Mouse (Mus musculus) retina, embryonic 14.5 days (tissue): ENCODE results near the gene 4930404H24Rik.

Experiments used
- DNase-seq: peaks from one replicate; pipeline ENCODE4 v3.0.0-alpha.2; 2015; ENCODE audit warnings: low spot score

4930404H24Rik gene

DNA sequence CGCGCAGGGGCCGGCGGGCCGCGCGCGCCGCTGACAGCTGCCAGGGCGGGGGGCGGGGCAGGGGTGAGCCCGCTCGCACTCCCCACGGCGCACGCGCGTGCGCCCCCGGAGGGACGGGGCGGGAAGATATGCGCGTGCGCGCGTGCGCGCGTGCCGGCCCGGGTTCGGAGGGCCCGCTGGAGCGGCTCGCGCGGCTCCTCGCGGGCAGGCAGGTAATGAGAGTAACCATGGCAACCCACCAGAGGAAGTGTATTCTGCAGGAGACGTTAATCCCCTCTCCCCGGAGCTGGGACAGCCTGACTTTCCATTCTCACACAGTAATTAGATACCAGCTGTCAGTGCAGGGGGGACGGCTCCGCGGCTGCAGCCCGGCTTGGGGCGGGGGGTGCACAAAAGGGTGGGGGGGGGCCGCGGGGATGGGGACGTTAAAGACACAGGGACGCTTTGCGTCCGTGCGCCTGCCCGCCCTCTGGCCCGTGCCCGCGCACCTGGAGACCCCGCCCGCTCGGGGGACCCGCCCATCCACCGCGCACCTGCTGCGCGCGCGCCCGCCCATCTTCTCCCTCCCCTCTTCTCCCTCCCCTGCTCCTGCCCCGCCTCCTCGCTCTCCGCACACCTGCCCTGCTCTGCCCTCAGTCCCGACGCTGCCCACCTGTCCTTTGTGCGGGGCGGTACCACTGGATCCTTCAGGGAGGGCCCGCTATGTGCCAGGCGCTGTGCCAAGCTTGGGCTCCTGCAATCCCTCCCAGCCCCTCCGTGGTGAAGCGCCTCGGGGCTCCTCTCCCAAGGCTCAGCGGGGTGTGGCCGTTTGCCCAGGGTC, at the start of gene 4930404H24Rik:
Gene 4930404H24Rik (plus strand): TSS at position 218 of the 820 bp plus-strand sequence.
- DNase-seq: peak; percentile 88

DNA sequence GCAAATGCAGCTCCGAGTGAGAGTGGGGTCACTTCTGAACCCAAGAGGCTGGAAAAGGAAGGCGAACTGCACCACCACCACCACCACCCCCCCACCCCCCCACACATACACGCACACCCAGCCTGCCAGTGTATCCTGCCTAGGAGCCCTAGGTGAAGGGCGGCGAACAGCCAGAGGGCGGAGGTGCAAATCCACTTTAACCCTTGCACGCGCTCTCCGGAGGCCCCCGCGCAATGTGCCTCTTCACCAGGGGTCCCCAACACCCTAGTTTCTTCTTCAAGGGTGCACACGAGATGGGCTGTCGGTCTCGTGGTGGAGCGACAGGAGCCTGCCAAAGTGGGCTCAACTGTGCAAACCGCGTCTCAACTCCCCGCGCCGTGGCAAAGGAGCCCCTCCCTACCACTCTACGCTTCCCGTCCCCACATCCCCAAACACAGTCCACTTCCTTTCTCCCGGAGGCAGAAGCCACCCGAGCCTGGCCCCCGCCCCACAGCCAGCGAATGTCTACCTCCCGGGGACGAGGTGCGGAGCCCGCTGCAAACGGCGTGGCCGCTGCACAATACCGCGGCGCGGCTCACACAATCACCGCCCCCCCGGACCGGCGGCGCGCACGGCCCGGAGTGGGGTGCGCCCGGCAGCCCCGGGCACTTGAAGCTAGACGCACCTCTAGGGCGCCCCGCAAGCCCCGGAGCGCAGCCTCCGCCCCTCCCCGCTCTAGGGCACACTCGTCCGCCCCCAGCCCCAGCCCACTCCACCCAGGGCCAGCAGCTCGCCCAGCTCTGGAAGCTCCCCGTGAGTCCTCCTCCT, 49.0 kb upstream of the 4930404H24Rik start:
- DNase-seq: no peak

- peak; percentile 75 for DNase-seq
Observed at GRCm38 (mm10) chr2:153444254-153445136, 48.1 kb upstream of the 4930404H24Rik start.

DNA sequence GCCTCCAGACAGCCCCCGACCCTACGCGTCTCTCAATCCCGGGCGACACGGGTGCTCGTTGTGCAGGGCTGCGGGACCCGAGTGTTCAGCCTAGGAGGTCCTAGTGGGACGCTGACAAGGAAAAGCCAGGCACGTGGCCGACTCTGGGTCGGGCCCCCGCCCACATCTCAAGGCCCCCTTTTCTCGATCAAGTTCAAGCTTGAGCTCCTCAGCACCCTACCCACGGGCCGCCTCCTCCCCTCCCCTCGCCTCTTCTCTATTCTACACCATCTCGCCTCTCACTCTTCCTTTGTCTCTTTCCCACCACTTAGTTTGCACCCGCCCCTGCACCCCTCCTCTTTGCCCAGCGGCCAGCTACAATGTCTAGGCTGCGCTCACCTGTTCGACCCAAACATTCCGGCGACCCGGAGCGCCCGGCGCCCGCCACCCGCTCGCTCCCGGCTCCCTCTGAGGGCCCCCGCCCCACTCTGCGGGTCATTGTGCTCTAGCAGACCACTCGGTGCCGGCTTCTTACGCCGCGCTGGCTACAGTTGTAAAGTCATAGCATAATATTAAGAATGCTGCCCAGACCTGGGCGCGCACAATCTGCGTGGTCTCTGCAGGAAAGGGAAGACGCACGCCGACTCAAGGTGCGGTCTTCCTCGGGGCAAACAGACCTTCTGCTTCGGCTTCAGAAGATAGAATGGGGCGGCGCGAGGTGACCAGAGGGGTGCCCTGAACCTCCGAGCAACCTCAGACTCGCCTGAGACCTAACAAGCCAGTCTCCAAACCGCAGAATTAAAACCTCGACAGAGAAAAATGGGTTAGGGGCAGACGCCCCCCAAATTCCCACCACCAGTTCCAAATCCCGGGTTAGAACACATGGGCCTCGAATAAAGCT, 47.2 kb upstream of the 4930404H24Rik start:
- peak; percentile 66 for DNase-seq

- DNase-seq: peak; percentile 90
Observed at GRCm38 (mm10) chr2:153446017-153446408, 46.6 kb upstream of the 4930404H24Rik start.

GRCm38 (mm10) chr2:153446476-153446875, 46.1 kb upstream of the 4930404H24Rik start:
- no peak for DNase-seq

DNA sequence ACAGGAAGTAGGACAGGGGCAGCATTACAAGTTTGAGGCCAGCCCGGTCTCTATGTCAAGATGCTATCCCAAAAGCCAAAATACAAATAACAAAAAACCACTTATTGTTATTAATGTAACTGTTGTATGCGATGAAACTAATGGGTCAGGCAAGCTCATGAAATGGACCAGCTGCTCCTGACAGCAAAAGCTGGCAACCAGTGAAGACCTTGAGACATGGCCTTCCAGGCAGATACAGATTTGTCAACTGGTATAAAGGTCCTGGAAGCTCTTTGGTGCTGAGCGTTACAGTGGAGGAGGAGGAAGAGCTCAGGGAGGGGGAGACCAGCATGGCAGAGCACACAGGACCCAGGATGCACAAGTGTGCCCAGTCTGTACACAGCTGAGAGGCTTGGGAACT, 44.9 kb upstream of the 4930404H24Rik start:
- DNase-seq: no peak

GRCm38 (mm10) chr2:153448519-153448918, 44.1 kb upstream of the 4930404H24Rik start:
- DNase-seq: no peak

DNA sequence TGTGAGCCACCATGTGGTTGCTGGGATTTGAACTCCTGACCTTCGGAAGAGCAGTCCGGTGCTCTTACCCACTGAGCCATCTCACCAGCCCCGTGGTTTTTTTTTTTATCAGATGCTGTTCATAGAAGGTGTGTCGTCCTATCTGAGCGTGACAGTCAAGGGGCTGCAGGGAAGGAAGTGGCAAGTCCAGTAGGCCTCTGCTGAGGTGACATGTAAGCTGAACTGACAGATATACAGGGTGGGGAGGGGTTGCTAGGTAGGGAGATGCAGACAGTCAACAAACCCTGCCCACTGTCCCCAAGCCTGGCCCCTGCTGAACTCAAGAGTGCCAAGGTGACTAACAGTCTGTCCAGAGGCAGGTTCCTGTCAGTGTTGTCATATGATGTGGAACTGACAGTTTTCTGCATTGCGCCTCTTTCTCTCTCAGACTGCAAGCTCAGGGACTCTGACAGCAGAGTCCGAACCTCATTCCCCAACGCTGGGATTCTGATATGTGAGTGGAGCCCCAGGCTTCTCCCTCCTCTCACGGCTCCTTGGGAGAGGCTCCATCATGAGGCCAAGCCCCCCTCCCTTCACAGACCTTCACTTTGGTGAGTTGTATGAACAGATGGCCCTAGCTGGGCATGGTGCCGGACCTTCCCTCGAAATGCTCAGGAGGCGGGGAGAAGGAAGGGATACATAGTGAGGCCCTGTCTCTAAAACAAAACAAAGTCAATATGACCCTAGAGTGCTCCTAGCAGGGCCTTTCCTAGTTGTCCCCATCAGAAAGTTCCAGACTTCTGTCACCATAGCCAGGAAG, 38.4 kb upstream of the 4930404H24Rik start:
- DNase-seq: no peak

DNA sequence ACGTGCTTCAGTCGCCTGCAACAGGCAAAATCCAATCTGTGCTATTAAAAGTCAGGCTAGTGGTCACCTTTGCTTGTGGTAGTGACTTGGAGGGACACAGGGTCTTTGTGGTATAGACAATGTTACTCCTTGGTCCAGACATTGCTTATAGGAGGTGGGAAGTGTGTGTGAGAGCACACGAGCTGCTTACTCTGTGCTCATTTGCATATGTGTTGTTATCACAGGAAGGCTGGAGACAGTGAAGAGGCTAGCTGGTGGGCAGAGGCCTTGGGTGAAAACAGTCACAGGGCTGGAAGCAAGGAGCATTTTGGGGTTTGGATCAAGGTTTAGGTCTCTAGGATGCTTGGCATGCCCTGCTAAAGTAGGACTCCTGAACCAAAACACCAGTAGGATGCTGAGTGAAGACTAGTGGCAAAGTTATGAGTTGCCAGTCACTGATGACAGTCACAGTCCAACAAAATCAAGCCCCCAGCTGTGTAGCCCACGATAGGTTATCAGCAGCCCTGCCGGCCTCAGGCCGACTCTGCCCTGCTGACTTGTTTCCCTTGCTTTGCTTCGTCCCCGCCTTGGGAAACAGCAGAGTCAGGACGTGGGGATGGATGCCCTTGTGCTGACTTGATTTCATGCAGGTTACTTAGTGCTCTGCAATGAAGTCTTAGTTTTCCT, 37.6 kb upstream of the 4930404H24Rik start:
- no peak for DNase-seq

- DNase-seq: peak; percentile 46
Observed at GRCm38 (mm10) chr2:153457467-153457866, 35.1 kb upstream of the 4930404H24Rik start.

DNA sequence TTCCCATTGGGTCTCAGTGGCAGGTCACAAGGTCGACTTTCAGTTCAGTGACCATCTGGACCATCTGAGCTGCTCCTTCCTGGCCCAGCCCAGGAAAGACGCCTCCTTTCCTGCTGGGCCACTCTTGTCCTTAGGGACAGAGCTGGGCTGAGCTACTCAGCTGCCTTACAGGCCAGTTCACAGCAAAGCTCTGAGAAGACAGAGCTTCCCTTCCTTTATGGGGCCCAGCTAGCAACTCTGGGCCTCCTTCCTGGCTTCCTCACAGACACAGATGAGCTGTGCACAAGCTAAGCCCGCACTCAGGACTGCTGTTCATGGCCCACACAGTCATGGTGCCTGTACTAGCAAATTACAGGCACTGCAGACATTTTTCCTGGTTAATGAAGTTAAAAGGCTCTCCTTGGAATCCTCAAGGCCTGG, 34.6 kb upstream of the 4930404H24Rik start:
- peak; percentile 38 for DNase-seq

GRCm38 (mm10) chr2:153463257-153463656, 29.3 kb upstream of the 4930404H24Rik start:
- no peak for DNase-seq

DNA sequence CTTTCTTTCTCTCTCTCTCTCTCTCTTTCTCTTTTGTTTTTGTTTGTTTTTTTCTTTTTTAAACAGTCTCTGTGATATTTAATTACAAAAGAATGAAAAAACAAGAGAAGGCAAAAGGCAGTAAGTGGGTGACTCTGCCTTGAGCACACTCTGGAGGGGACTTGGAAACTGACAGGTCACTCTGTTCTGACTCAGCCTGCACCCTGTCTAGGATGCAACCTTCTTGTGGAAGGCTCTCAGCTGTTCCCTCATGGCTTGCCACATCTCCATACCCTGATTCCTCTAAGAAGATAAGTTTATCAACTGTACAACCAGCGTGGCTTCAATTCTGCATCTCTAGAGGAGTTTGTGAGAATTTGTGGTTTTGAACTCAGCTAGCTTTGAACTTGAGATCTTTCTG, 25.2 kb upstream of the 4930404H24Rik start:
- no peak for DNase-seq

- DNase-seq: no peak
Observed at GRCm38 (mm10) chr2:153469317-153469716, 23.3 kb upstream of the 4930404H24Rik start.

DNA sequence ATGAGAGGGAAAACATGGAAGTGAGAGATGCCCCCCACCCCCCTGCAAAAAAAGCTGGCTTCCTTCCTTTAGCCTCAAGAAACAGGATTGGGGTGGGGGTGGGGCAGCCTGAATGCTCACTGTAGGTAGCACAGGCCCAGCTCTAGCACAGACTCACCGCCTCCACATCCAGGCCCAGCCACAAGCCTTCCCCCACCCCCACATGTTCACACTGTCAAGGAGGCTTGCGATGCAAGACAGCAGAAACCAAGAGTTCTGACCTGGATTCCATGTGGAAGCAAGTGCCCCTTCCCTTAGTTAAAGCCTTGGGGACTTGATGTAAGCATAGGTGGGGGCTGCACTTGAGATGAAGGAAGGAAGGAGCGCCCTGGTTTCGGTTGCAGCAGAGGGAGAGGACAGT, 22.8 kb upstream of the 4930404H24Rik start:
- no peak for DNase-seq

DNA sequence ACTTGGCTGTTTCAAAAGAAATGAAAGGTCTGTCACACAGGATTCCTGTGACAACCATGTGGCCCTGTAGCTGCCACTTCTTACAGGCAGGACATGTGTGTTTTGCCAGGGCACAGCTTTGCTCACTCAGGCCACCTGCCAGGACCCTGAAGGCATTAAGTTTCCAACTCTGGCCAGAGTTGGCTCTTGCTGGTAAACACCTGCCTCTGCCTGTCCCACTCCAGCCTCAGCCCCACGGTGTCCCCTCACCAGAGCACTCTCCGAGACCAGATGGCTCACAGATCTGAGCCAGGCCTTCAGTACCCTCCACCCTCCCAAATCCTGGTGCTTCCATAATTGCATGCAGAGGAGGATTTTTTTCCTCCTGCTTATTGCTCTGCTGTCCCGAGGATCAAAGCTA, 21.6 kb upstream of the 4930404H24Rik start:
- no peak for DNase-seq

DNA sequence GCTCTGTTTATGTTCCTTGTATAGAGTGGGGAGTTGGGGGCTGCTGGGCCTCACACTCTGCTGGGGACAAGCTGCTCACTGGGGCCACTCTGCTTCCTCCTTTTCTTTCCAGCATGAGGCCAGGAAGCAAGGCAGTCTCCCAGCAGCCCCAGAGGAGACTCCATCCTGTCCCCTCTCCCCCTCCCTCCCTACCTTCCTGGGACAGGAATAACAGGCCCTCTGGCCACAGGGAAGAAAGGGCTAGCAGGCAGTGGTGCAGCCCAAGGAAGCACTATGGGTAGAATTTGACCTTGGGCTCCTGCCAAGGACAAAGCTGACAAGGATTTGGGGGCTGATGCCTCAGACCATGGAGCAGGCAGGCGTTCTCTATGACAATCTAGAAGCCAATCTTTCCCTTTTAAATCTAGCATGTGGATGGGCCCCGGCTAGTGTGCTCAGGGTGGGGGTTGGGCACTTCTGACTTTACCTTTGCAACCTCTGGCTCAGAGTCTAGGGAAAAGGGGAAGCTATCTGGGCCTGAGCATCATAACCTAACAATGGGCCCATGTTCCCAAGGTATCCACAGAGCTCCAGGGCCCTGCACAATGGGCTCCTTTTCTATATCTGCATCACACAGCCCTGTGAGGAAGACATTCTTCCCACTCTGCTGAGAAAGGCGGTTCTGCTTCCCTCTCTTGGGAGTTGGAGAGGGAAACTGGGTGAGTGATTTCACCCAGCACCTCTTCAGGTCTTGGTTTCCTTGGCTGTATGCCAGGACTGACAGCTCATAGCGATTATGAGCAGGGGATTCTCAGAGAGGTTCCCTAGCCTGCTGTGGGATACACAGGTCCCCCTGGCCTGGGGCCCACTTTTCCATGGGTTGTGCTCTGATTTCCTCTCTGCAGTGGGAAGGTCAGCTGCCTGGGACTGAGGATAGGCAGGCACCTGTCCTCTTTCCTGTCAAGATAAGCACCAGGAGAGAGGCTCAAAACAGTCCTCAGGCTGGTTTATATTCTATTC, 17.2 kb upstream of the 4930404H24Rik start:
- no peak for DNase-seq
